Mouse (Mus musculus): ENCODE results near the gene Tlr6.

Tlr6 gene

GRCm38 (mm10) chr5:64959843-64960230 is at the start of gene Tlr6:
TSS of gene Tlr6 (minus strand) at chr5:64960097.
- DNase-seq = no peak

GRCm38 (mm10) chr5:65006011-65006491 is 46.2 kb upstream of the Tlr6 start:
- no peak for DNase-seq

GRCm38 (mm10) chr5:65005251-65005650 is 45.4 kb upstream of the Tlr6 start:
- DNase-seq = no peak

DNA sequence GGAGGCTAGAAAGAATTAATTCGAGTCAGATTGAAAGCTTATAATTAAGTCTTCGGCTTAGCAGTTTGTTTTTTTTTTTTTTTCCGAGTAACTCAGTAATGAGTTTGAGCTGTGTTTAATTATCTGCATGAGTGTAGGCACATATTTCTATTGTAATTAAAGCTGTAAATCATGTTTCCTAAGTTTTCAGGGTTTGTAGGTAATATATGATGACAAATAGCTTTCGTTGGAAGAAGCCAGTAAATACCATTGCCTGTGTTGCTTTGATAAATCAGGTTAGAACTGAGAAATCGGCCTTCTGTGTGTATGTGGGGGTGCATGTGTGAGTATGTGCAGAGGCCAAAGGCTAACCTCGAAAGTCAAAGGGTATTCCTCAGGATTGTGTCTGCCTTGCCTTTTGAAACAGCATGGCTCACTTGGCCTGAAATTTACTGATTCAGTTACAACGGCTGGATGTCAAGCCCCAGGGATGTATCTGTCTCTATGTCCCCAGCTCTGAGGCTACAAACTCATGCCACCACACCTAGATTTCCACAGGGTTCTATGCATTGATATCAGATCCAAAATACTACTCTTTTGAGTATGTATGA is 44.1 kb upstream of the Tlr6 start:
- DNase-seq = no peak

DNA sequence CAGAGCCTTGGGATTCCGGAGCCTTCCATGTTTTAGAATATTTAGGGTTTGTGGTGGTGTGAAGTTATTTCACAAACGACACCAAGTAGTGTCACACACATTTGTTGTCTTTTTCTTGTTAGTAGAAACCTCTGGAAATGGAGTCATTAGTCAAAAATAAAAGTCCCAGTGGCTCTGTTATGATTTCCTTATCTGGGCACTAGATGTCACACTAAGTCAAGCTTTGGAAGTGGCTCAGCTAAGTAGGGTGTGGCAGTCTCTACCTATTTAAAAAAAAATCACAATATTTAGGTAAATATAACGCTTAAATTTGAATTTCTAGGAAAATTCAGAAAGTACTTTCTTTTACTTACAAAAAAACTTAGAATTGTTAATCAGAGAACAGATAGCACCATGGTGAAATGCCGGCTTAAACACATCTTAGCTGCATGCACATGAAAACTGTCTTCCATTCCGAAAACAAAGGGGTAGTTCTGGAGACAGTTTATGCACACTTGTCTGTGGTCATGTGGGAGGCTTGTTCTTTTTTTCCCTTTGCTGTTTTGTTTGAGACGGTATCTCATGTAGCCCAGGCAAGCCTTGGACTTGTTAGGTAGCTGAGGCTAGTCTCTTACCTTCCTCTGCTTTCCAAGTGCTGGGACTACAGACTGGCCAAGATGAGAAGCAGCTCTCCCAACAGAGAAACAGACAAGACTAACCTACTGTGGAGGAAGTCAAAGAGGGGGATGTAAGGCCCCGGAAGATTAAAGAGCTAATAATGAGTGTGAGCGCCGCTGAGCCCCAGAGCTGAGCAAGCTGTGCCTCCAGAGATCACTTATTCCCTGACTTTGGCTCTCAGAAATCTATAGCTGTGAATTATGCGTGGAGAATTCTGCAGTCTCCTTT is 43.3 kb upstream of the Tlr6 start:
- DNase-seq = no peak

DNA sequence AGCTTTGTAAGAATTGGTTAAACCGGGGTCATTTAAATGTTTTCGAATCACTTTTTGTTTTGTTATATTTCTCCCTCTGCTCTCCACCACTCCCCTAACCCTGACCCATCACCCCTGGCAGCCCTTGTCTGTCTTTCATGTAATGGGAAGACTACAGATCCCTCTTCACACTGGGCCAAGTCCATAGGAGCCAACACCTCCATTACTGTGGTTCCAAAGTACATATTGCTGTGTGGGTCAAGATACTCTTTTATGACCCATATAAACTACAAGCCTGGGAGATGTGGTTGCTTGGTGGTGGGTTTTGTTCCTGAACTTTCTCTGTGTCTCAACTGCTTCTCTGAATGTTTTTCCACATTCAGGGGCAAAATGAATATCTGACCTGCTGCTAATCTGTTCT is 35.5 kb upstream of the Tlr6 start:
- no peak for DNase-seq

DNA sequence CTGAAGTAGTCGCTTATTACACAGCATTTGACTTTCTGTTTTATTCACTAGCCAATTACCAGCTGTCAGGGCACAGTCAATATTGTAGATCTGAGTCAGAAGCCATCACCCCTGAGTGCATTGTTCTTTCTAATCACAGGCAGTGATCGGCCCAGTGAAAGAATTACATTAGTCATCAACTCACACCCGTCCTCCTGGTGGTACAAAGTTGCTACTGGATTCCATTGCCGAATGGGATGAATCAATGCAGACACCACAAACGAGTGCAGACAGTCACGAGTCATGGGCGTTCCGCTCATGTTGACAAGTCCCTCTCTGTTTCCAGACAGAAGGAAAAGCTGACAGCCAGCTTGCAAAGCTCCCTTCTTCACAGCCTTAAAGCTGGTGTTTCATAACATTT is 32.6 kb upstream of the Tlr6 start:
- no peak for DNase-seq

- no peak for DNase-seq
These were observed 30.0 kb upstream of the Tlr6 start for GRCm38 (mm10) chr5:64989940-64990339.

- DNase-seq = no peak
These were observed 26.1 kb upstream of the Tlr6 start for GRCm38 (mm10) chr5:64985971-64986370.

DNA sequence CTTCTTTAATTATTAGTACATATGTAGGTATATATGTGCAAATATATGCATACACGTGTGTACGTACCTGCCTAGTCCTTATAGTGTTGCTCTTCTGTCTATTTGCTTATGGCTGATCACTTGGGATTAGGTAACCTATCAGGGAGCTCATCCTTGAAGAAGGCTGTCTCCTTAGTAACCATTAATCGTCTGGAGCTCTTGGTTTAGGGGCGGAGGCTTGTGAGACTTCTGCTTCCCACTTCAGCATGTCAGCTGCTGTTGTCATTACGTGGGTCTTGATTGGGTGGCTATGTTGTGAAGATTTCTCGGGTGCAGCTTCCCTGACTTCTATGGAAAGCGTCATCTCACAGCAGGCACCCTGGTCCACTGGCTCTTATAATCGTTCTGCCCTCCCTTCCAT is 17.2 kb upstream of the Tlr6 start:
- no peak for DNase-seq

DNA sequence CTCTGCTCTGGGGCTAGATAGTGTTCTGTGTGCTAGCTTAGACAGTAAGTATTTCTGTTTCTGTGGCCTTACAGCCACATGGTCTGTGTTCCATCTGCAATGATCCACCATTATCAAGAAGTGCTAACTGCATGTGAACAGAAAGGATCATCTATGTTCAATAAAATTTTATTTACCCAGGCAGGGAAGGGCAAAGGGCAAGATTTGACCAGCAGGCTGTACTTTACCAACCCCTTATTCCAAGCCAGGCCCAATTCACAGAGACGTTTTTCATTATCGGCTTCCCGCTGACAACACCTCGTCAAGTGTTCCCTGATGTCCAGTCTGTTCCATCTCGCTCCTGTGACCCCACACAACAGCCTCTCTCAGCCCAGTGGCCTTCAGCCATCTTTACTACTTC is 15.2 kb upstream of the Tlr6 start:
- DNase-seq = no peak

- DNase-seq = peak; percentile 70
These were observed 10.2 kb upstream of the Tlr6 start, which contains the start of gene Fam114a1 for GRCm38 (mm10) chr5:64969861-64970771. TSS of gene Fam114a1 (plus strand) at chr5:64970071.

GRCm38 (mm10) chr5:64968961-64969860 is 9.3 kb upstream of the Tlr6 start:
- peak; percentile 32 for DNase-seq

DNA sequence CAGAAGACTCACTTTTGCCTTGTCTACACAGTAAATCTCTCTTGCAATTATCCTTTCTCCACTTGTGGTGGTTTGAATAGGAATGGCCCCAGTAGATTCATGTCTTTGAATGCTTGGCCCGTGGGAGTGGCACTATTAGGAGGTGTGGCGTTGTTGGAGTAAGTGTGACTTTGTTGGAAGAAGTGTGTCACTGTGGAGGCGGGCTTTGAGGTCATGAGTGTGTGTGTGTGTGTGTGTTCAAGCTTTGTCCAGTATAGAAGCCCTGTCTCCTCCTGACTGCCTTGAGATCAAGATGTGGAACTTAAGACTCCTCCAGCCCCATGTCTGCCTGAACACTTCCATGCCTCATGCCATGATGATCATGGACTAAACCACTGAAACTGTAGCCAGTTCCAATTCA is 3.8 kb upstream of the Tlr6 start:
- no peak for DNase-seq

GRCm38 (mm10) chr5:64963271-64963670 is 3.4 kb upstream of the Tlr6 start:
- no peak for DNase-seq

GRCm38 (mm10) chr5:64960857-64961391 is 1.0 kb upstream of the Tlr6 start:
- no peak for DNase-seq

- no peak for DNase-seq
These were observed 680 bp downstream of the Tlr6 start for GRCm38 (mm10) chr5:64958991-64959842.

DNA sequence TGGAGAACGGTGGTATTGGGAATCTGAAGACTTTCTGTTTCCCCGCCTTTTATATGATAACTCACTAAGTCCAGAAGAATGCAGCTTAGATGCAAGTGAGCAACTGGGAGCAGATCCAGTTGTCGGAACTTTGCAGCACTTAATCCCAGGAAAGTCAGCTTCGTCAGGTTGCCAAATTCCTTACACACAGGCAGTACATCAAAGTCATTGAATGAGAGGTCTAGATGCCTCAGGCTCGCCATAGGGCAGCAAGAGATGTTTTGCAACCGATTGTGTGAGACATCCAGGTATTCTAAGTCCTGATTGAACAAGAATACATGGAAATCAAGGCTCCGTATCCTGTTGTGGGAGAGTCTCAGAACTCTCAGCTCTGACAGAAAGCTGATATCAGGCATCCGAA is 5.0 kb downstream of the Tlr6 start:
- no peak for DNase-seq

GRCm38 (mm10) chr5:64951486-64951885 is 8.4 kb downstream of the Tlr6 start:
- no peak for DNase-seq

- DNase-seq = no peak
These were observed 27.1 kb downstream of the Tlr6 start for GRCm38 (mm10) chr5:64932775-64933174.

GRCm38 (mm10) chr5:64932215-64932614 is 27.7 kb downstream of the Tlr6 start:
- no peak for DNase-seq

All from liver (tissue).